8 mouse cellular contexts compared by ENCODE assay signal in genomic region chr8:70511174-70511573, GRCm38 (mm10). TPM values are rescaled to one million over a fixed set of nuclear protein-coding genes. Genes with fewer than 3 reads are reported as not detected.
A peak's percentile ranks its signal among the peaks of the same experiment; 100 is the strongest.
DNase-seq lines count a peak whose midpoint lies in the region; ATAC-seq and TF ChIP-seq lines count a peak whose summit lies in the region.
"Not testable (repeated sequence)": the region's sequence is repeated elsewhere in the genome, so short reads cannot be mapped to it uniquely, and the experiment has no call there.

No protein-coding gene starts in this region.

- peaks cover 29% of the 10 kb centered on the region for H3K36me3 ChIP-seq in forebrain, embryonic 15.5 days
- H3K36me3 ChIP-seq in hindbrain, embryonic 11.5 days (ENCODE audit: control insufficient read depth, insufficient read depth, low read length), result not testable (repeated sequence)
- peaks cover 57% of the 10 kb centered on the region for H3K36me3 ChIP-seq in kidney, embryonic 15.5 days
- H3K36me3 ChIP-seq in liver, embryonic 13.5 days, result peaks cover 60% of the 10 kb centered on the region
- H3K36me3 ChIP-seq in midbrain, embryonic 12.5 days, result peaks cover 51% of the 10 kb centered on the region
- peaks cover 15% of the 10 kb centered on the region; the same call in 1 of the 2 replicates for H3K36me3 ChIP-seq in spleen, adult 2 months (ENCODE audit: control insufficient read depth, insufficient read depth, low read length)

- WGBS in forebrain, embryonic 15.5 days, result 85% methylated on average over 6 of the region's 6 CpGs
- 89% methylated on average over 6 of the region's 6 CpGs for WGBS in hindbrain, embryonic 11.5 days
- WGBS in kidney, embryonic 15.5 days, result 80% methylated on average over 6 of the region's 6 CpGs
- 29% methylated on average over 6 of the region's 6 CpGs for WGBS in liver, embryonic 13.5 days (ENCODE audit: insufficient replicate concordance)
- 89% methylated on average over 6 of the region's 6 CpGs for WGBS in midbrain, embryonic 12.5 days
- 46% methylated on average over 6 of the region's 6 CpGs for WGBS in spleen, adult 2 months

- ATAC-seq in forebrain, embryonic 15.5 days (replicated peaks); hindbrain, embryonic 11.5 days (ENCODE audit: low FRiP score); kidney, embryonic 15.5 days (replicated peaks; ENCODE audit: low FRiP score); liver, embryonic 13.5 days (ENCODE audit: low read depth); midbrain, embryonic 12.5 days (ENCODE audit: low FRiP score, low read depth): not testable (repeated sequence)

- TF ChIP-seq POLR2A in cortical plate, adult 2 months (IDR thresholded peaks at IDR 0.05; ENCODE audit: extremely low read depth, insufficient read depth, low read length); spleen, adult 2 months (IDR thresholded peaks at IDR 0.05; ENCODE audit: low read depth, low read length): not testable (repeated sequence)

- peak overlapping the region; percentile 89; the same call in 1 of the 2 replicates for H3K9ac ChIP-seq in forebrain, embryonic 15.5 days (replicated peaks)
- H3K9ac ChIP-seq in hindbrain, embryonic 11.5 days (ENCODE audit: low read depth, low read length), result not testable (repeated sequence)
- peak overlapping the region; percentile 99; the same call in 1 of the 2 replicates for H3K9ac ChIP-seq in kidney, embryonic 15.5 days
- H3K9ac ChIP-seq in liver, embryonic 13.5 days, result peak overlapping the region; percentile 99
- peak overlapping the region; percentile 98 for H3K9ac ChIP-seq in midbrain, embryonic 12.5 days (replicated peaks)

- not testable (repeated sequence) for TF ChIP-seq CTCF in cortical plate, adult 2 months (IDR thresholded peaks at IDR 0.05; ENCODE audit: extremely low read depth, insufficient read depth, low read length); spleen, adult 2 months (IDR thresholded peaks at IDR 0.05; ENCODE audit: extremely low read depth, insufficient read depth, insufficient read length, insufficient replicate concordance)

- not testable (repeated sequence) for H3K27me3 ChIP-seq in forebrain, embryonic 15.5 days; hindbrain, embryonic 11.5 days (ENCODE audit: control insufficient read depth, insufficient read depth, low read length); kidney, embryonic 15.5 days; liver, embryonic 13.5 days; midbrain, embryonic 12.5 days; spleen, adult 2 months (ENCODE audit: control insufficient read depth, insufficient read depth, low read length)

- not testable (repeated sequence) for H3K27ac ChIP-seq in cortical plate, adult 2 months (ENCODE audit: insufficient read depth, low read length); spleen, adult 2 months (ENCODE audit: insufficient read depth, low read length)
- peak overlapping the region; percentile 99; the same call in 1 of the 2 replicates for H3K27ac ChIP-seq in forebrain, embryonic 15.5 days (replicated peaks)
- peak overlapping the region; percentile 93; the same call in 1 of the 2 replicates for H3K27ac ChIP-seq in hindbrain, embryonic 11.5 days (ENCODE audit: low read depth, low read length)
- H3K27ac ChIP-seq in kidney, embryonic 15.5 days, result peak overlapping the region; percentile 97
- peak overlapping the region; percentile 99 for H3K27ac ChIP-seq in liver, embryonic 13.5 days
- peak overlapping the region; percentile 95 for H3K27ac ChIP-seq in midbrain, embryonic 12.5 days (replicated peaks)

- peak overlapping the region; percentile 97 for H3K4me2 ChIP-seq in forebrain, embryonic 15.5 days (replicated peaks)
- peak overlapping the region; percentile 34 for H3K4me2 ChIP-seq in hindbrain, embryonic 11.5 days (replicated peaks; ENCODE audit: low read depth, low read length)
- H3K4me2 ChIP-seq in kidney, embryonic 15.5 days, result peak overlapping the region; percentile 80
- peak overlapping the region; percentile 93 for H3K4me2 ChIP-seq in liver, embryonic 13.5 days
- H3K4me2 ChIP-seq in midbrain, embryonic 12.5 days (replicated peaks), result peak overlapping the region; percentile 99

- H3K9me3 ChIP-seq in forebrain, embryonic 15.5 days; hindbrain, embryonic 11.5 days (ENCODE audit: control insufficient read depth, low read length); kidney, embryonic 15.5 days (replicated peaks); liver, embryonic 13.5 days (replicated peaks); midbrain, embryonic 12.5 days: not testable (repeated sequence)

- not testable (repeated sequence) for H3K4me1 ChIP-seq in cortical plate, adult 2 months (ENCODE audit: control insufficient read depth, insufficient read depth, low read length); hindbrain, embryonic 11.5 days (replicated peaks; ENCODE audit: control insufficient read depth, insufficient read depth, low read length)
- peaks cover 25% of the 10 kb centered on the region for H3K4me1 ChIP-seq in forebrain, embryonic 15.5 days
- peaks cover 35% of the 10 kb centered on the region for H3K4me1 ChIP-seq in kidney, embryonic 15.5 days
- H3K4me1 ChIP-seq in liver, embryonic 13.5 days (replicated peaks), result peaks cover 60% of the 10 kb centered on the region
- peaks cover 24% of the 10 kb centered on the region for H3K4me1 ChIP-seq in midbrain, embryonic 12.5 days
- H3K4me1 ChIP-seq in spleen, adult 2 months (ENCODE audit: control insufficient read depth, insufficient read depth, insufficient read length), result peaks cover 13% of the 10 kb centered on the region; the same call in 1 of the 2 replicates

- H3K4me3 ChIP-seq in cortical plate, adult 2 months (ENCODE audit: insufficient read depth, low read length), result peak overlapping the region; percentile 58; the same call in 1 of the 2 replicates
- H3K4me3 ChIP-seq in forebrain, embryonic 15.5 days, result peak overlapping the region; percentile 84
- peak overlapping the region; percentile 99 for H3K4me3 ChIP-seq in hindbrain, embryonic 11.5 days (ENCODE audit: low read depth, low read length)
- H3K4me3 ChIP-seq in kidney, embryonic 15.5 days (replicated peaks), result peak overlapping the region; percentile 90
- H3K4me3 ChIP-seq in liver, embryonic 13.5 days (replicated peaks), result peak overlapping the region; percentile 89
- H3K4me3 ChIP-seq in midbrain, embryonic 12.5 days, result peak overlapping the region; percentile 97
- H3K4me3 ChIP-seq in spleen, adult 2 months (ENCODE audit: extremely low read depth, insufficient read depth, insufficient read length), result peak overlapping the region; percentile 91; the same call in 1 of the 2 replicates

- DNase-seq in A20 (ENCODE audit: low read depth, low spot score), result peak; percentile 39
- DNase-seq in hindbrain, embryonic 11.5 days (ENCODE audit: low spot score); liver, embryonic 13.5 days; spleen, adult 2 months (ENCODE audit: low read depth in 1 of 2, low spot score in 2 of 2): not testable (repeated sequence)

RNA-seq across cellular contexts. Expression of gene Uba52, which starts 0.6 kb away (rescaled TPM):
- polyA plus RNA-seq in cortical plate, adult 2 months (2012; rRNA removed), result 851 and 918 TPM in 2 replicates
- 724 and 839 TPM in 2 replicates for polyA plus RNA-seq in forebrain, embryonic 15.5 days (2015; fragmentation: Nextera tagmentation; extraction: Ambion mirVana)
- polyA plus RNA-seq in hindbrain, embryonic 11.5 days (2014; fragmentation: Nextera tagmentation; extraction: Ambion mirVana), result 814 and 839 TPM in 2 replicates
- polyA plus RNA-seq in kidney, embryonic 15.5 days (2015; fragmentation: Nextera tagmentation; extraction: Ambion mirVana), result 954 and 1,022 TPM in 2 replicates
- polyA plus RNA-seq in liver, embryonic 13.5 days (2015; fragmentation: Nextera tagmentation; extraction: Ambion mirVana), result 736 and 758 TPM in 2 replicates
- 748 and 749 TPM in 2 replicates for polyA plus RNA-seq in midbrain, embryonic 12.5 days (2016; fragmentation: Nextera tagmentation; extraction: Ambion mirVana)
- polyA plus RNA-seq in spleen, adult 2 months (2012; rRNA removed), result 611 and 613 TPM in 2 replicates

RNA-seq across cellular contexts. Expression of gene Rex1bd, which starts 4.6 kb away (rescaled TPM):
- polyA plus RNA-seq in cortical plate, adult 2 months (2012; rRNA removed), result 201 and 206 TPM in 2 replicates
- 164 and 176 TPM in 2 replicates for polyA plus RNA-seq in forebrain, embryonic 15.5 days (2015; fragmentation: Nextera tagmentation; extraction: Ambion mirVana)
- polyA plus RNA-seq in hindbrain, embryonic 11.5 days (2014; fragmentation: Nextera tagmentation; extraction: Ambion mirVana), result 129 and 136 TPM in 2 replicates
- polyA plus RNA-seq in kidney, embryonic 15.5 days (2015; fragmentation: Nextera tagmentation; extraction: Ambion mirVana), result 128 and 133 TPM in 2 replicates
- 81.2 and 82.3 TPM in 2 replicates for polyA plus RNA-seq in liver, embryonic 13.5 days (2015; fragmentation: Nextera tagmentation; extraction: Ambion mirVana)
- polyA plus RNA-seq in midbrain, embryonic 12.5 days (2016; fragmentation: Nextera tagmentation; extraction: Ambion mirVana), result 130 and 134 TPM in 2 replicates
- 86.2 and 132 TPM in 2 replicates for polyA plus RNA-seq in spleen, adult 2 months (2012; rRNA removed)

RNA-seq across cellular contexts. Expression of gene Fkbp8, which starts 16.4 kb away (rescaled TPM):
- 592 and 612 TPM in 2 replicates for polyA plus RNA-seq in cortical plate, adult 2 months (2012; rRNA removed)
- polyA plus RNA-seq in forebrain, embryonic 15.5 days (2015; fragmentation: Nextera tagmentation; extraction: Ambion mirVana), result 433 and 440 TPM in 2 replicates
- polyA plus RNA-seq in hindbrain, embryonic 11.5 days (2014; fragmentation: Nextera tagmentation; extraction: Ambion mirVana), result 226 and 243 TPM in 2 replicates
- 295 and 322 TPM in 2 replicates for polyA plus RNA-seq in kidney, embryonic 15.5 days (2015; fragmentation: Nextera tagmentation; extraction: Ambion mirVana)
- 177 and 182 TPM in 2 replicates for polyA plus RNA-seq in liver, embryonic 13.5 days (2015; fragmentation: Nextera tagmentation; extraction: Ambion mirVana)
- polyA plus RNA-seq in midbrain, embryonic 12.5 days (2016; fragmentation: Nextera tagmentation; extraction: Ambion mirVana), result 326 and 332 TPM in 2 replicates
- polyA plus RNA-seq in spleen, adult 2 months (2012; rRNA removed), result 305 and 370 TPM in 2 replicates

RNA-seq across cellular contexts. Expression of gene Kxd1, which starts 16.6 kb away (rescaled TPM):
- 61.0 and 64.4 TPM in 2 replicates for polyA plus RNA-seq in cortical plate, adult 2 months (2012; rRNA removed)
- polyA plus RNA-seq in forebrain, embryonic 15.5 days (2015; fragmentation: Nextera tagmentation; extraction: Ambion mirVana), result 49.8 and 50.2 TPM in 2 replicates
- polyA plus RNA-seq in hindbrain, embryonic 11.5 days (2014; fragmentation: Nextera tagmentation; extraction: Ambion mirVana), result 48.3 and 52.6 TPM in 2 replicates
- 58.5 and 64.5 TPM in 2 replicates for polyA plus RNA-seq in kidney, embryonic 15.5 days (2015; fragmentation: Nextera tagmentation; extraction: Ambion mirVana)
- polyA plus RNA-seq in liver, embryonic 13.5 days (2015; fragmentation: Nextera tagmentation; extraction: Ambion mirVana), result 36.2 TPM in 2 replicates
- 52.1 and 52.7 TPM in 2 replicates for polyA plus RNA-seq in midbrain, embryonic 12.5 days (2016; fragmentation: Nextera tagmentation; extraction: Ambion mirVana)
- polyA plus RNA-seq in spleen, adult 2 months (2012; rRNA removed), result 50.2 and 52.0 TPM in 2 replicates

RNA-seq across cellular contexts. Expression of gene Crlf1, which starts 18.2 kb away (rescaled TPM):
- polyA plus RNA-seq in cortical plate, adult 2 months (2012; rRNA removed), result 2.1 and 8.6 TPM in 2 replicates
- polyA plus RNA-seq in forebrain, embryonic 15.5 days (2015; fragmentation: Nextera tagmentation; extraction: Ambion mirVana), result 4.3 and 5.3 TPM in 2 replicates
- 2.4 and 6.6 TPM in 2 replicates for polyA plus RNA-seq in hindbrain, embryonic 11.5 days (2014; fragmentation: Nextera tagmentation; extraction: Ambion mirVana)
- 21.1 and 24.1 TPM in 2 replicates for polyA plus RNA-seq in kidney, embryonic 15.5 days (2015; fragmentation: Nextera tagmentation; extraction: Ambion mirVana)
- polyA plus RNA-seq in liver, embryonic 13.5 days (2015; fragmentation: Nextera tagmentation; extraction: Ambion mirVana), result 3.2 and 3.6 TPM in 2 replicates
- polyA plus RNA-seq in midbrain, embryonic 12.5 days (2016; fragmentation: Nextera tagmentation; extraction: Ambion mirVana), result 0.92 and 1.6 TPM in 2 replicates
- polyA plus RNA-seq in spleen, adult 2 months (2012; rRNA removed), result 3.4 and 5.4 TPM in 2 replicates

Comparison
In these comparisons a context has a peak if more than half of its experiments do, and no peak if none do; other contexts are left out.
1. H3K4me2 ChIP-seq: peak in every context shown above with its lines; median percentile 99 in midbrain, embryonic 12.5 days; 97 in forebrain, embryonic 15.5 days; 93 in liver, embryonic 13.5 days; 80 in kidney, embryonic 15.5 days; 34 in hindbrain, embryonic 11.5 days.